Mouse (Mus musculus) ovary, adult 10 weeks (tissue): Measurements from ENCODE around the gene Zkscan5. TPM values are rescaled to one million over a fixed set of nuclear protein-coding genes. Genes with fewer than 3 reads are reported as not detected.

Experiments used
- polyA plus RNA-seq: library from polyadenylated mRNA; stranded (reverse); fragments of 350-450 nt; fragmentation: Illumina TruSeq; extraction: RNeasy Lipid Tissue Mini Kit (QIAGEN cat#74804); gene quantifications from one replicate; pipeline ENCODE4 v1.2.3, GENCODE M21; 2014

The Zkscan5 gene
- 11.6 TPM for polyA plus RNA-seq

GRCm38 (mm10) chr5:145203936-145204691, at the start of gene Zkscan5:
Zkscan5 (plus strand) TSS chr5:145204562.

GRCm38 (mm10) chr5:145166536-145167305, 37.6 kb upstream of the Zkscan5 start, which contains the start of the genes Ptcd1 and Cpsf4:
Ptcd1 (minus strand) TSS chr5:145167108.
Cpsf4 (plus strand) TSS chr5:145167213.

GRCm38 (mm10) chr5:145191962-145192361, 12.4 kb upstream of the Zkscan5 start, which contains the start of gene Atp5j2:
Atp5j2 (minus strand) TSS chr5:145192062.

GRCm38 (mm10) chr5:145201321-145201991, 2.9 kb upstream of the Zkscan5 start, which contains the start of gene Zkscan14:
Zkscan14 (minus strand) TSS chr5:145201868.

GRCm38 (mm10) chr5:145231367-145231871, 27.1 kb downstream of the Zkscan5 start, which contains the start of gene Zfp655:
Zfp655 (plus strand) TSS chr5:145231715.

Other genes starting within 250 kb of the Zkscan5 start
- gene Smurf1, start 238.7 kb upstream of the Zkscan5 start, polyA plus RNA-seq: 13.4 TPM
- not detected for gene Gm4871, start 171.8 kb upstream of the Zkscan5 start, polyA plus RNA-seq
- gene 1700018F24Rik, start 161.6 kb upstream of the Zkscan5 start, polyA plus RNA-seq: not detected
- gene Arpc1a, start 120.7 kb upstream of the Zkscan5 start, polyA plus RNA-seq: 24.2 TPM
- 4.9 TPM for gene Kpna7, start 120.5 kb upstream of the Zkscan5 start, polyA plus RNA-seq
- 31.5 TPM for gene Arpc1b, start 90.3 kb upstream of the Zkscan5 start, polyA plus RNA-seq
- 24.7 TPM for gene Pdap1, start 64.3 kb upstream of the Zkscan5 start, polyA plus RNA-seq
- gene Bud31, start 64.2 kb upstream of the Zkscan5 start, polyA plus RNA-seq: 235 TPM
- 1.0 TPM for gene Ptcd1, start 37.5 kb upstream of the Zkscan5 start, polyA plus RNA-seq
- gene Cpsf4, start 37.3 kb upstream of the Zkscan5 start, polyA plus RNA-seq: 1.8 TPM
- gene Atp5j2, start 12.5 kb upstream of the Zkscan5 start, polyA plus RNA-seq: 10.3 TPM
- gene Zkscan14, start 2.7 kb upstream of the Zkscan5 start, polyA plus RNA-seq: 1.8 TPM
- 162 TPM for gene Zfp655, start 27.2 kb downstream of the Zkscan5 start, polyA plus RNA-seq
- gene Zscan25, start 75.9 kb downstream of the Zkscan5 start, polyA plus RNA-seq: not detected
- not detected for gene Cyp3a57, start 140.7 kb downstream of the Zkscan5 start, polyA plus RNA-seq